Mouse (Mus musculus) liver, adult 10 weeks (tissue): ENCODE results near the gene Fam47c. TPM values are rescaled to one million over a fixed set of nuclear protein-coding genes. Genes with fewer than 3 reads are reported as not detected.

Source experiments
- polyA plus RNA-seq: library from polyadenylated mRNA; stranded (reverse); fragments of 350-450 nt; fragmentation: Illumina TruSeq; extraction: RNeasy Lipid Tissue Mini Kit (QIAGEN cat#74804); gene quantifications from one replicate; pipeline ENCODE4 v1.2.3, GENCODE M21; 2014; ENCODE audit warnings: low read depth, low replicate concordance

The Fam47c gene
- polyA plus RNA-seq = not detected

DNA sequence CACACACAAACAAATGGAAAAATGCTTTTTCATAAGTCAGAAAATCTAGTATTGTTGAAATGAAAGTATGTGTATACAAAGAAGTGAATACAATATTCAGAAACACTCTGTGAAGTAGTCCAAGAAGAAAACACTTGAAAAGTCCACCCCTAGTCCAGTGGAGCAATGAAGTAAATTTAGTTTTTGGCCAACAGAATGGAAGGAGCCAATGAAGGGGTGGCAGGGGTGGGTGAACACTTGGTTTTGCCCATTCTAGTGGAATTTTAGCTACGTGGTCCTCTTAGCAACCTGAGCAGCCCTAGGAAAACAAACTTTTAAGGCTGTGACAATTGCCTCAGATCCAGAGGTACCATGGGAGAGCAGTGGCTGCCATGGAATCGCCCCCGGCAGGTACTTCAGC is at the start of gene Fam47c:
Fam47c (plus strand) TSS at position 301 of the 400 bp plus-strand sequence.

Other genes starting within 250 kb of the Fam47c start
- 2.1 TPM for gene Prrg1, start 153.9 kb upstream of the Fam47c start, polyA plus RNA-seq